In the genomic region with DNA sequence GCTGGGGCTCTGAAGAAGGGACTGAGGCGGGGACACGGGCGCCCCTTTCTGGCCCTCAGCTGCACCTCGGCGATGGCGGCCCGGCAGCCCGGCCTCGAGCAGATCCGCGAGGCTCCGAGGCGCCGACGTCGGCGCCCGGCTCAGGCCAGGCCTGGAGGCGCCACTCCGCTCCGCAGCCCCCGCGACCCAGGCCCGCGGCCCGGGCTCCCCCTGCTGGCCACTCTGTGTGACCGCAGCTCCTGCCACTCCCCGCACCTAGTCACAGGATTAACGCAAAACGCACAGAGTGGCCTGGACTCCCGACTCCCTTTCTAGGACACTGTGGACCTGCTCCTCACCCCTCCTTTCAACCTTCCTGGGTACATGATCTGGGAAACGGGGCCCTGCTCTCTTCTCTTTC, we compare ENCODE assay signal across 2 mouse cellular contexts.
TF ChIP-seq lines count a peak whose summit lies in the region.

No protein-coding gene starts in this region.

TF ChIP-seq in C2C12, 6 proteins besides CTCF, POLR2A, EP300 and RAD21:
- TF ChIP-seq MYOG (IDR thresholded peaks at IDR 0.05; ENCODE audit: control insufficient read depth, extremely low read depth, insufficient read length) (no peak), CEBPB (IDR thresholded peaks at IDR 0.05; ENCODE audit: low read depth) (no peak), MAX (IDR thresholded peaks at IDR 0.05) (no peak), USF1 (IDR thresholded peaks at IDR 0.05; ENCODE audit: low read depth) (no peak)

TF ChIP-seq in MEL, 35 proteins besides CTCF, POLR2A, EP300 and RAD21:
- TF ChIP-seq MAZ (IDR thresholded peaks at IDR 0.05; ENCODE audit: low read depth, low read length) (peak; percentile 96), SIN3A (IDR thresholded peaks at IDR 0.05; ENCODE audit: low read length) (peak; percentile 5; the same call in 1 of the 2 replicates), RCOR1 (IDR thresholded peaks at IDR 0.05; ENCODE audit: low read depth, low read length) (no peak), UBTF (IDR thresholded peaks at IDR 0.05; ENCODE audit: borderline replicate concordance, insufficient read depth, low read depth, low read length) (peak; percentile 97), CHD1 (IDR thresholded peaks at IDR 0.05; ENCODE audit: low read depth, low read length) (no peak; the same call in 1 of the 2 replicates), MEF2A (IDR thresholded peaks at IDR 0.05; ENCODE audit: extremely low read depth, insufficient replicate concordance, low read depth, low read length, poor library complexity, severe bottlenecking) (no peak), NRF1 (IDR thresholded peaks at IDR 0.05; ENCODE audit: insufficient read depth, low read depth, low read length, poor library complexity, severe bottlenecking) (0 out of 2 replicates have a peak, but pooled peaks have one; percentile 16), USF2 (IDR thresholded peaks at IDR 0.05; ENCODE audit: borderline replicate concordance in 1 of 2, insufficient read depth in 1 of 2, low read depth in 1 of 2, low read length in 2 of 2) (no peak), ZC3H11A (IDR thresholded peaks at IDR 0.05; ENCODE audit: low read depth, low read length) (peak; percentile 69), KAT2A (conservative IDR thresholded peaks at IDR 0.05; ENCODE audit: low read depth, low read length) (no peak), SMC3 (IDR thresholded peaks at IDR 0.05; ENCODE audit: low read depth, low read length) (peak; percentile 96), MAX (IDR thresholded peaks at IDR 0.05; ENCODE audit: low read length) (peak; percentile 36; the same call in 1 of the 2 replicates), TCF12 (IDR thresholded peaks at IDR 0.05; ENCODE audit: low read depth, low read length) (no peak; the same call in 1 of the 2 replicates), CHD2 (IDR thresholded peaks at IDR 0.05; ENCODE audit: low read length) (no peak), MXI1 (IDR thresholded peaks at IDR 0.05; ENCODE audit: low read depth, low read length) (no peak; the same call in 1 of the 2 replicates), HCFC1 (IDR thresholded peaks at IDR 0.05; ENCODE audit: low read depth, low read length) (no peak), GATA1 (IDR thresholded peaks at IDR 0.05; ENCODE audit: low read depth, low read length) (no peak), GABPA (IDR thresholded peaks at IDR 0.05; ENCODE audit: low read depth, low read length) (no peak), MAFK (IDR thresholded peaks at IDR 0.05; ENCODE audit: borderline replicate concordance, low read depth, low read length) (no peak), NELFE (IDR thresholded peaks at IDR 0.05; ENCODE audit: low read depth, low read length) (0 out of 2 replicates have a peak, but pooled peaks have one; percentile 33), USF1 (IDR thresholded peaks at IDR 0.05; ENCODE audit: low read depth, low read length) (no peak), POLR2AphosphoS2 (IDR thresholded peaks at IDR 0.05; ENCODE audit: low read length) (no peak), ZMIZ1 (IDR thresholded peaks at IDR 0.05; ENCODE audit: low read depth, low read length) (no peak), POLR2AphosphoS5 (IDR thresholded peaks at IDR 0.05; ENCODE audit: borderline replicate concordance, low read depth, low read length) (no peak), E2F4 (IDR thresholded peaks at IDR 0.05; ENCODE audit: borderline replicate concordance, low read depth, low read length) (no peak), TBP (IDR thresholded peaks at IDR 0.05; ENCODE audit: low read depth, low read length) (0 out of 2 replicates have a peak, but pooled peaks have one; percentile 2), ZNF384 (IDR thresholded peaks at IDR 0.05; ENCODE audit: low read depth, low read length) (no peak), BHLHE40 (IDR thresholded peaks at IDR 0.05; ENCODE audit: borderline replicate concordance, low read depth, low read length) (no peak)
